Mouse (Mus musculus): Measurements from ENCODE around the gene Armc6. TPM values are rescaled to one million over a fixed set of nuclear protein-coding genes. Genes with fewer than 3 reads are reported as not detected.

The Armc6 gene
- total RNA-seq (2021) = 10 to 100 TPM; 60.1 to 67.4 TPM
- long read RNA-seq, experiment 1, transcript Armc6-201 (8 exons, 2,263 nt) = major isoform, 24 of 47 reads
- long read RNA-seq, experiment 1, partial matches to known transcripts = 8 of 47 reads
- long read RNA-seq, experiment 1, other reads (novel, unspliced or antisense) = 13 of 47 reads
- long read RNA-seq, experiment 2, transcript Armc6-201 (8 exons, 2,263 nt) = major isoform, 28 of 66 reads
- long read RNA-seq, experiment 2, partial matches to known transcripts = 16 of 66 reads
- long read RNA-seq, experiment 2, other reads (novel, unspliced or antisense) = 21 of 66 reads

- DNase-seq (ENCODE audit: low spot score in 2 of 2) = peak; percentile 97 to 98
These were observed at the start of gene Armc6, which contains the start of gene Sugp2 for GRCm38 (mm10) chr8:70234080-70234780. Gene Armc6, minus strand, starts transcription at chr8:70234466. Gene Sugp2, plus strand, starts transcription at chr8:70234226.

DNA sequence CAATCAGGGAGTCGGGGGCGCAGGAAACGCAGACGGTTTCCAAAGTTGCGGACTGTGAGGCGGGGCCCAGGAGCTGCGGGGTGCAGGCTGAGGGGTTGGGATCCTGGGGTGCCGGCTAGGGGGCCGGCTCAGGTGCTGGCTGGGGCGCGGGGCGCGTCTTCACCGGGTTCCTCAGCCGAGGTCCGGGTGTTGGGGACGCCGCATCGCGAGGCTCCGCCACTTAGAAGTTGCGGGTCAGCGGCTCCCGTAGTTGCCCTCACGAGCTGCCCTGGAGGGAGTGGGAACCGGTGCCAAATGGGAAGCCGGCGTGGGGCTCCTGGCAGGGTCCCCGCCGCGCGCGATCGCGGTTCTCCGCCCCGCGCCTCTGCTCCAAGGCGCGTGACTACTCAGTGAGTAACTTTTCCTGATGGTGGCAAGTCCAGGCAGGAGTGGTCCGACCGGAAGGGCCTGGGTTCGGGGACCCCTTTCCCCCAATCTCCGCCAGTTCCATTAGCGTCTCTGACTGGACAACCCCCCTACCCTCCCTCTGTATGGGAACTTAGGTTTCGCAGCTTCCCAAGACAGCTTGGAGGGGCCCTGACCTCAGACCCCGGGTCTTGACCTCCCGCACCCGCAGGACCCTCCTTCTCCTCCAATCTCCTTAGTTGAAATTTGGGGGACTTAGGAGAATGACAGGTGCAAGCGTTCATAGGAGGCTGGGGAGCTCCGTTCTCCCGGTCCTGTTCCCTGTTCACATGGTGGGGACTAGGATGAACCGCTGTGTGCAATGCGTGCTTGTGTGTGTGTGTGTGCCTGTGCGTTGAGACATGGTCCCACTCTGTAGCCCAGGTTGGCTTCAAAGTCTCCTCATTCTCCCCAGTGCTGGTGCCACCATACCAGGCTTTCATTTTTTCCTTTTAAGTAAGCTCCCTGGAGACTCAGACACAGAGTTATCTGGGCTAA is 49.1 kb upstream of the Armc6 start:
- no peak for DNase-seq (ENCODE audit: low spot score in 2 of 2)

- peak; percentile 79 to 81 for DNase-seq (ENCODE audit: low spot score in 2 of 2)
These were observed 48.4 kb upstream of the Armc6 start, which contains the start of gene Homer3 for GRCm38 (mm10) chr8:70282603-70283135. Gene Homer3, plus strand, starts transcription at chr8:70282827.

DNA sequence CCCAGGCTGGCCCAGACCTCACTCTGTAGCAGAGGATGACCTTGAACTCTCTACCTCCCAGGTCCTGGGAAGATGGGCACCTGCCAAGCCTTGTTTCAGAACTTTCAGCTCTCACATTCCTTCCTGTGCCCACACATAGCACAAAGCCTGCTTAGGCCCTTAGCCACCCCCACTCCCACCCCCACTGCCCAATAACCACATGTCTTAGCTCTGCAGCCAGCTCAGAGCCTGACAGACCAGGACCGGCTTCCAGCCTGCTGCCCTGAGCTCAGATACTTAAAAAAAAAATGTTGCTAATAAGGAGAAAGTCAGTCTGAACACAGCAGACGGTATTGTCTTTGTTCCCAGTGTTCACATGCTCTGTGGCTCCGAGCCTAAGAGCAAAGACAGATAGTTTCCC is 46.7 kb upstream of the Armc6 start:
- peak in 1 of 2 experiments; percentile 44 for DNase-seq (ENCODE audit: low spot score in 2 of 2)

DNA sequence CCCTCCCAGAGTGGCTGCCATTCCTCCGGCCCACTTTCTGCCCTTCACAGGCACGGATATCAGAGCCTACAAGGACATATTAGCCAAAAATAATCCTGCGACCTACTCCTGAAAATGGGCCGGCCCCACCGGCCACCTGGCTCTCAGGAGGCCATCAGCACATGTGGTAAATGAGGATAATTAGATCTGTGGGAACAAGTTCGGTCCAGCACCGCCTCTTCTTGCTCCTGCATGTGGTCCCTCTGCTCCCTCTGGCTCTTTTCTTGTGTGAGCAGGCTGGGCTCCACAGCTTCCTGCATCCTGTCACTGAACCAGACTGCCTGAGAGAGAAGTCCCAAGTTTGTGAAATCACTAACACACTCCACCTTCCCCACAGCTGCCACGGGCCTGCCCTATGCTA is 45.0 kb upstream of the Armc6 start:
- no peak for DNase-seq (ENCODE audit: low spot score in 2 of 2)

GRCm38 (mm10) chr8:70278175-70278574 is 43.9 kb upstream of the Armc6 start:
- DNase-seq (ENCODE audit: low spot score in 2 of 2) = no peak

DNA sequence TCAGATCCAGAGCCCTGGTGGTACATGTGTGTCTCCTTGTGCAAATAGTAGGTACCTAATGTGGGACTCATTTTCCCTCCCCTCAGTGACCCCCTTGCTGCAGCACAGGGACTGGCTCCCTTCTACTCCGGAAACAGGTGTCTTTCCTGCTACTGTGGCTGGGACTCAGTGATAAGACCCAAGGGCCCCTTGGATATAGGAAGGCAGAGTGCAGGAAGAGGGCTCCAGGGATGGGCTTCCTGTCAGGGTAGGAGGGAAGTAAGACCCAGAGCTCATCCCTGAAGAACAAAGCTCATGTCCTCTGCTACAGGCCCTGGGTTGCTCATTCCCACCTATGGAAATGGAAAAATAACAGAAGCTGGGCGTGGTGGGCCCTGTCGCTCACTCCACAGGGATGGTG is 42.2 kb upstream of the Armc6 start:
- no peak for DNase-seq (ENCODE audit: low spot score in 2 of 2)

DNA sequence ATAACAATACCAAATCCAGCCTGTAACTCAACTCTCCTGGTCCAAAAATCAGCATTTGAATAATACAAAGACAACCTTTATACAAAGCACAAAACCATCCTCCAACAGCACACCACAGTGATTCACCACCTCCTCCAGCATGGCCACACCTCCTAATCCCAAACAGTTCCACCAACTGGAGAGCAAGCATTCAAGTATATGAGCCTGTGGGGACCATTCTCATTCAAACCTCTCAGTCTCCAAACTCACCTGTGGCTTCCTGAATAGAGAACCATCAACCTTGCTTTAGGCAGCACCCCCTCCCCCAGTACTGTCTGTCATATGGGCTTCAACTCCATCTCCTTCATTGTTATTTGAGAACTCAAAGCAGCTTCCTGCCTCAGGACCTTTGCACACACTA is 40.1 kb upstream of the Armc6 start:
- no peak for DNase-seq (ENCODE audit: low spot score in 2 of 2)

DNA sequence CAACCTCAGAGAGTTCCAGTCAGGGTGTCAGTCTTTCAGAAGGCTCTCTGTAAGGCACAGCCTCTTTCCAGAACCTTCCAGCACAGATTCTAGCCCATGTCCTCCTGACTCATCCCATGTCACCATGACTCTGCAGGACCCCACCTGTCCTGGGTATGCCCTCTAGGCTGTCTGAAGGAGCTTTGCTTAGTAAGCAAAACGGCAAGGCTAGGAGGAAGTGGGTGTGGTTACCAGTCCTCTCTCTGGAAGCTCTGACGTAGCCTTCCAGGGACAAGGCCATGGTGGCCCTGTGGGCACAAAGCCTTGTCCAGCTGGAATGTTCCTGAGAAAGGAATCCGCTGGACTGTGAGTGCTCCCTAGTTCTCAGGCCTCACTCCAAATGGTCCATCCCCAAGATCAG is 38.7 kb upstream of the Armc6 start:
- no peak for DNase-seq (ENCODE audit: low spot score in 2 of 2)

- DNase-seq (ENCODE audit: low spot score in 2 of 2) = peak; percentile 36 to 62
These were observed 34.7 kb upstream of the Armc6 start for GRCm38 (mm10) chr8:70268799-70269565.

- no peak for DNase-seq (ENCODE audit: low spot score in 2 of 2)
These were observed 34.0 kb upstream of the Armc6 start for GRCm38 (mm10) chr8:70268311-70268710.

DNA sequence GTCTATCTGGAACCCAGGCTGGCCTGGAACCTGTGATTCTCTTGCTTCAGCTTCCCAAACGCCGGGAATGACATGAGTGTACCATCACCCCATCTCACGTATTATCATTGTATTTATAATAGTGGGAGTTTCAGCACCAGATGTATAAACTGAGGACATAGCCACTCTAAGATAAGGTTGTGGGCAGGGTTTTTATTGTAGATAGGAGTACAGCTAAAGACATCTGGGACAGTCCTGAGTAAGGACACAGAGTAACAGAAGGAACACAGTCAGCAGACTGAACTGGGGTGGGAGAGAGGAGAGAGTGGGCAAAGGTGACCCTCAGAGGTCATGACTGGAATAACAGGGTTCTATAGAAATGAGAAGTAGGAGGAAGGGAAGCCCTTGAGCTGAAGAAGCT is 33.4 kb upstream of the Armc6 start:
- no peak for DNase-seq (ENCODE audit: low spot score in 2 of 2)

DNA sequence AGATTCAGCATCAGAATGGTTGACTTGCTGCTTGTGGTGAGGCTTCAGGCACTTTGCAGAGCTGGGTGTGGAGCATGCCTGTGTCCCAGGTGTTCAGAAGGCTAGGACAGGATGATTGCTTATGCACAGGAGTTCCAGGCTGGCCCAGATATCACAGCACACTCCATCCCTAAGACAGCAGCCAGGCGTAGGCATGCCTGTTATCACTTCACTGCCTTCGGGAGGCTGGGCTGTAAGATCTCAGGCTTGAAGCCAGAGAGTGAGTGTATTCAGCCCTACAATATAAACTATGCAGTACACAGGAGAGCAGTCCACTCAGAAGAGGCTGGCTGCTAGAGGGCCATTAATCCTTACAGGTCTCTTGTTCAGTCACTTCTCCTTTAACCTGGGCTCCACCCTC is 24.8 kb upstream of the Armc6 start:
- DNase-seq (ENCODE audit: low spot score in 2 of 2) = no peak

DNA sequence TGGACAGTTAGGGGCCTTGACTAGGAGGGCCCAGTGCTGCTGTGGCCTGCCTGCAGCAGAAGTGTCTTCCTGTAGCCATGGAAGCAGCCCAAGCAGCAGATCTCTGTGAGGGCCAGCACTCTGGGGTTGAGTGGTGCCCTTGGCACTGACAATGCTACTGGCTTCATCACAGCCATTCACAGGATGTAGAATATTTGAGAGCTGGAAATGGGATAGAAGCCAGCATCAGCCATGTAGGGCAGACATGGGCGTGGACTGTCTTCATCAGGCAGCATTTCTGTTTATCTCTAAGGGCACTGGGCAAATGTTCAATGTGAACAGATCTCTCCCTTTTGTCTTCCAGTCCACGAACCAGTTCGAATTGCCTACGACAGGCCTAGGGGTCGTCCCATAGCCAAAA is 24.3 kb upstream of the Armc6 start:
- no peak for DNase-seq (ENCODE audit: low spot score in 2 of 2)

DNA sequence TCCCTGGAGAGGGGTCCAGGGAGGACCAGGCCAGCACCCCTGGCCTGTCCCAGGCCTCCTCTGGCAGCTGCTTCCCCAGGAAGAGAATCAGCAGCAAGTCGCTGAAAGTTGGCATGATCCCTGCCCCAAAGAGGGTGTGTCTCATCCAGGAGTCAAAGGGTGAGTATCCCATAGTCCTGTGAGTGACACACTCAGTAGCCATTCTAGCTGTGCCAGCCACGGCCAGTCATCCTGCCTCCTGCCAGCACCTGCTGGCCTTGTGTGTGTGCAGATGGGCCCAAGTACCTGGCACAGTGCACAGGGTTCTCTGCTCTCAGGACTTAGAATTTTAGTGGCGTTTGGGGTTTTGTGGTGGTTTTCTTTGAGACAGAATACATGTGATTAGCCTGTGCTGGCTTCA is 23.2 kb upstream of the Armc6 start:
- no peak for DNase-seq (ENCODE audit: low spot score in 2 of 2)

DNA sequence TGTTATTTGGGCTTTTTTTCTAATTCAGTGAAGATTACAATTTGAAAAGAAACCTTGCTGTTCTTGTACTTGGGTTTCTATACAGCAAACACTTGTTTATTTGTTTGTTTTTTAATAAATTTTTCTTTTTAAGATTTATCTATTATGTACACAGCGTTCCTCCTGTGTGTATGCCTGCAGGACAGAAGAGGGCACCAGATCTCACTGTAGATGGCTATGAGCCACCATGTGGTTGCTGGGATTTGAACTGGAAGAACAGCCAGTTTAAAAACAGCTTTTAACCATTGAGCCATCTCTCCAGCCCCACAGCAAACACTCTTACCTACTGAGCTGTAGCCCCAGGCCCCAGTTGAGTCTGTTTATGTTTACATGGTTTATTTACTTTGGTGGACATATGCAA is 20.4 kb upstream of the Armc6 start:
- DNase-seq (ENCODE audit: low spot score in 2 of 2) = no peak

DNA sequence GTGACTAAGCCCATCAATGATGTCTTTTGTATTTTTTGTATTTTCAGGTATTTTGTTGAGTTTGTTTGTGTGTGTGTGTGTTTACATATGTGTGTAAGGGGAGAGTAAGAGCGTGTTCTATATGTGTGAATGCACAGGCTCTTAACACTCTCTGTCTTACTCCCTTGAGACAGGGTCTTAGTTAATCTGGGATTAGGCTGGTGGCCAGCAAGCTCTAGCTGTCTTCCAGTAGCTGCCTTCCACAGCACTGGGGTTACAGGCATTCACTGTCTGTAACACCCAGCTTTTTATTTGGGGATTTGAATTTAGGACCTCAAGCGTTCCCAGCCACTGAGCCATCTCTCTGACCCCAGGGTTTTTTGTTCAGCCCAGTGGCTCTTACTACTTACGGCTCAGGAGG is 13.6 kb upstream of the Armc6 start:
- DNase-seq (ENCODE audit: low spot score in 2 of 2) = no peak

GRCm38 (mm10) chr8:70246622-70247021 is 12.4 kb upstream of the Armc6 start:
- DNase-seq (ENCODE audit: low spot score in 2 of 2) = no peak

- DNase-seq (ENCODE audit: low spot score in 2 of 2) = no peak
These were observed 6.4 kb upstream of the Armc6 start for GRCm38 (mm10) chr8:70240642-70241041.

GRCm38 (mm10) chr8:70237842-70238241 is 3.6 kb upstream of the Armc6 start:
- DNase-seq (ENCODE audit: low spot score in 2 of 2) = no peak

DNA sequence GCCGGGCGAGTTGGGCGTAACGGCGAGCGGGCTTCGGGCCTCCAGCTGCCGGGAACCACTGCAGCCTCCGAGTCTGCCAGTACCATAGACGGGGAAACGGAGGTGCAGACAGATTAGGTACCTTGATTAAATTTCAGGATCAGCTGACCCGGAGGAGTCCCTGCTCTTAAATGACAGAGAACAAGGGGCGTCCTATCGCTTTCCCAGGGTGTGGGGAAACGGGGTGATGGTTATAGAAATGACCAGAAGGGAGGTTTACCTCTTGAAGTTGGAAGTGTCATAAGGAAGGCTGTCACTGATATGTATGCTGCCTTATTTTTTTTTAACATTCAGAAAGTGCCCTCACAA is 489 bp upstream of the Armc6 start:
- no peak for DNase-seq (ENCODE audit: low spot score in 2 of 2)
